Mouse (Mus musculus): ENCODE results near the gene Ranbp17.

DNA sequence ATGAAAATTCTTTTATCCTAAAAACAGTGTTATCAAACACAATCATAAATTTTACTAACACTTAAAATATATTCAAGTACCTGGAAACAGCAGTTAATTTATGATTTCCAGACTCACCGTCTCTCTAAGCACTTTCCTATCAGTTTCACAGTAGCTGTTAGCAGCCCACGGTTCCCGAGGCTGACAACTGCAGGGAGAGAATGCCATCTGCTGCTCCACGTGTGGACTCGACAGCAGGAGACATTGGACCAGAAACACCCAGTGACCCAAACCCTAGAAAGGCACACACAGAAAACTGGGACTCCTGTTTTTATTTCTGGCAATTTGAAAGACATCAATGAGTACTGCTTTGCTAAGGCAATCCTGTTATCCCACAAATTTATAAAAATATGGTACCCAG is 79.7 kb downstream of the Ranbp17 start:
- no peak for TF ChIP-seq CTCF (conservative IDR thresholded peaks at IDR 0.05; ENCODE audit: low read length)
- no peak for TF ChIP-seq NANOG (IDR thresholded peaks at IDR 0.05; ENCODE audit: borderline replicate concordance, low read length)
- no peak for TF ChIP-seq POU5F1 (IDR thresholded peaks at IDR 0.05; ENCODE audit: borderline replicate concordance, low read length)

Measured in E14TG2a.4 (cell line).